Mouse (Mus musculus): Measurements from ENCODE around the gene Snx3. TPM values are rescaled to one million over a fixed set of nuclear protein-coding genes. Genes with fewer than 3 reads are reported as not detected.

Gene Snx3
- total RNA-seq, 1 experiment from 2014 or later, result 212 TPM

DNA sequence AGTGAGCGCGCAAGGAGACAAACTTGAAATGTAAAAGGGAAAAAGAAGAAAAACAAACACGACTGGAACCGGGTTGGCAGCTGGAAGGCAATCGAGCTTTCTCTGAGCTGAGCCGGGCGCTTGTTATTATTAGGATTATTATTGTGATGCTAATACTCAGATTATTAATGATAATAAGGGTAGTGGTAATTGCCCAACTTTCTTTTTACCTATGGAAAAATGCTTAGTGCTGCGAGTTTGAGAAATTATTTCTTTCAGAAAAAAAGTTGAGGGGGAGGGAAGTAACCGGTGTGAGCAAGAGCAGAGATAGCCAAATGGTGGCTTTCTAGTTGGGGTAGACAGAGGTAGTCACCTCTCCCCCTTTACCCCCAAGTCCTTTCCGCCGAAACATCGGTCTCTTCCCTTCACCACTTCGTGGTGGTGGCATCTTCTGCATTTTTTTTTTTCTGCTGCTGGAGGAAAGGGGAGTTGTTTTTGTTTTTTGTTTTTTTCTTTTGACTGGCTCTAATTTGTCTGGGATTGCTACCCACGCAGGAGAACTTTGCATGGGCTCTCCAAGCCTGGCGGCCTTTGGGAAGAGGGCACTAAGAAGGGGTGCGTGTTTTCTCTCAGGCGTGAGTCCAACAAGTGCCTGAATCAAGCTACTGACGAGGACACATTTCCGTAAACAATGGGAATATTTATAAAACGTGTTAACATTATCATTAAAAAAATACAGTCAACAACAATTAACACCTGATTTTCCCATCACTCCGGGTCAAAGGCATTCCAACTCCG is 77.1 kb downstream of the Snx3 start:
- DNase-seq, result no peak

DNA sequence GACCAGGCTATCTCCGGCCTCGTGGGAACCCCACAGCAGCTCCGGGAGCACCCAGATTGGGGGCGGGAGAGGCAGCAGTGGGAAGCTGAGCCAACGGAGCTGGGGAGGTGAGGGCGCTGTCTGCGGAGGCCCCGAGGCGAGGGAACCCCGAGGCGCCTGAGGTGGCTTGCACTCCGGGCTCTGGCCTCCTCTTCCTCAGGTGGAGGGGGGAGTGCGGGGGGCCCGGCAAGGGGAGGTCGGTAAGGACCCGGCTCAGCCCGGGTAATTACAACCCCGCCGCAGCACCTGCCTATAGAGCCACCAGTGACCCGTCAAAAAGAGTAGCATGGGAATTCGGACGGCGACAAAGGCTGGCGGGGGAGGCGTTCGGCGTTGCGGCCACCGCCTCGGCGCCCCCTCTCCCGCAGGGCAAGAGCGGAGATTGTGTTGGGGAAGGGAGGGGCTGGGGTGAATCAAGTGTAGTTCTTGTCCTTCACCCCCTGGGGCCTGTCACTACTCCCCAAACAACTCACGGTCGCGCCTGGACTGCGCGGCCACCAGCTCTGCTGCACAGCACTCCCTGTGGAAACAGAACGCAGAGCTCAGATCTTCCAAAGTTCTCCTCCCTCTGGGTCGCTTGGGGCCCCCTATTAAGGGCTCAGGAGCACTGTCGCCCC is 77.8 kb downstream of the Snx3 start:
- no peak for DNase-seq

DNA sequence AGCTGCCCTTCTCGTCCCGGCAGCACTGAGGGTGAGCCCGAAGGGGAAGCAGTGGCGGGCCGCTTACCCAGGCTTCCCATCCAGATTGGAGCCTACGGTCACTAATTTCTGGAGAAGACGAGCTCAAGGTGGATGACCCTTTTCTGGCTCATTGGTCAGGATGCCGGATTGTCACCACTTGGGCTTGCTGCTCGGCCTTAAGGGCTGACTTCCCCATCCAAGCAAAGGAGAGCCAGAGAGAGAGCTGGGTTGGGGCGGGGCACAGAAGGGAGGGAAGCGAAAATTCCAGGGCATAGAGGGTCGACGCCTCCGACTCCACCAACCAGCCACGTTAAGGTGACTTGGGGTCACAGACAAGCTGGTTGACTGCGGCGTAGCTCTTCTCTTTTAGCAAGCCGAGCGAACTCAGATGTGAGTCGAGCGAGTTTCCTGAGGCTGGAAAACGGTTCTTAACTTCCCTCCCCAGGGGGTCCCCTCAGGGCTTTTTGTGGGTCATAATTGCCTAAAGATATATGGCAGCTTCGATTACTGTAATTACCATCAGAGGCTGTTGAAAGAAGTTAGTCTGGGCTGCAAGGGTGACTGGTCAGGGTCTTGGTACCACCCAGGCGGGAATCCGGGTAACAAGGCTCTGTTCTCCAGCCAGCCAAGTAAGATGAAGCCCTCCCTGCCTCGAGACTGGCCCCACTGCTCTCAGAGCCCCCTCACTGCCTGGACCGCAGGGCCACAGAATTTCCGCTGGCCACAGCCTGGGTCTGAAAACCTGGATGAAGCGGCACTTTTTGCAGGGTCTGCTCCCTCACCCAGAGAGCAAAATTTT is 78.5 kb downstream of the Snx3 start:
- no peak for DNase-seq

- no peak for DNase-seq
These were observed 79.1 kb downstream of the Snx3 start for GRCm38 (mm10) chr10:42580951-42581277.

- no peak for DNase-seq
These were observed 80.1 kb downstream of the Snx3 start for GRCm38 (mm10) chr10:42581694-42582565.

DNA sequence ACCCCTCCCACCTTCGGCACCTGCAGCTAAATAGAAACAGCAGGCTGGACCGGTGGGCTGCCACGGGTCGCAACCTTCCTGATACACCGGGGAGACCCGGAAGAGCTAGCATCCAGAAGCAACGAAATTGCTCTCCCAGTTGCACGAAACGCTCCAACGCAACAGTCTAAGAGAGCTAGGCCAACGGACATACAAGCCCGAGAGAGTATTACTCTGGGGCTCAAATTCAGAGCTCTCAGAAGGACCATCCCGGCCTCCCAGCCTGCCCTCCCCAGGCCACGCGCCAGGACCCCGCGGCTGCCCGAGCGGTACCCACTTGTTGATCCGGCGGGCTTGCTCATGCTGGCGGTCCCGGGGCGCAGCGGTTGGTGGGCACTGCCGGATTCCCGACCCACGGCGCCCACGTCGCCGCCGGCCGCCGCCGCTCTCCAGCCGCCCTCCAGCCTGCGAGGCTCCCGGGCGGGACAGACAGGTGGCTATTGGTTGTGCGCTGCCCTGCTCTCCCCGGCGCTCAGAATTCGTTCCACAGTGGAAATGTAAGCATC is 80.8 kb downstream of the Snx3 start:
- DNase-seq, result no peak

DNA sequence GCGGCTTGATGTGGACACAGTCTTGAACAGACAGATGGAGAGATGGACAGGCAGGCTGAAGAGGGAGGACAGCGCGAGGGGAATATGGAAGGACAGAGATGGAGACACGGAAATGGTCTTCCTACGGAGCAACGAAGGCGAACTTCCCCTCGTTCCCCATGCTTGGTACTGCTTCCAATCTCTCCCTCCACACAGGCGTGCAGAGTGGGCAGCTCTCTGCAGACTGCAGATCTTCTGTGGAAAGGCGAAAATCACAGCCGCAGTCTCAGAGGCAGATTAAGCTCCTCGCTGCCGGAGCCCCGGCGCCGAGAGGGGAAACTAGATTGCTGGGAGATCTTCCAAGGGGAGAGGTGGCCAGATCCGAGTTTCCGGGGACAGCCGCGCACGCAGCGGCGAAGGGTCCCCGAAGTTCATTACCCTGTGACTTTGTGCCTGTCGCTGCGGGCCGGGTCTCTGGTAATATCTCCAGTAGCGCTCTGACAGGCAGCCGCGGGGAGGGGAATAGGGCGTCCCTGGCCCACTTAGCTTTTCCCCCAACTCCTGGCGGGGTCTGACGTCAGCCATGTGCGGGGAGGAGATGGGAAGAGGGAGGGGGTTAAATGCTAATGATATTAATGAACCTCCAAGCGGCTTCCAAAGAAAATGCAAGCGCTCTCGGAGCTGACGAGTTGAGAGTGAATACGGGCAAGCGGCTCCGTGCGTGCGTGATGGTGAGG is 81.5 kb downstream of the Snx3 start, which contains the start of the genes Nr2e1 and Ostm1:
TSS of gene Nr2e1 (minus strand) at position 476 of the 716 bp plus-strand sequence.
TSS of gene Ostm1 (plus strand) at position 666 of the 716 bp plus-strand sequence.
- DNase-seq, result no peak

GRCm38 (mm10) chr10:42583902-42584435 is 82.1 kb downstream of the Snx3 start:
- no peak for DNase-seq

GRCm38 (mm10) chr10:42584436-42584983 is 82.7 kb downstream of the Snx3 start:
- DNase-seq, result no peak

Other genes starting within 250 kb of the Snx3 start
- gene Foxo3, start 225.3 kb upstream of the Snx3 start, total RNA-seq (2021), result 56.1 and 56.7 TPM in 2 replicates
- gene Afg1l, start 23.5 kb upstream of the Snx3 start, total RNA-seq (2021), result 18.5 and 19.6 TPM in 2 replicates
- gene Nr2e1, start 81.6 kb downstream of the Snx3 start, total RNA-seq (2021), result not detected in 2 replicates
- 27.4 TPM in 2 replicates for gene Ostm1, start 81.8 kb downstream of the Snx3 start, total RNA-seq (2021)

Data from adrenal gland, postnatal 25 days (tissue).